15 mouse cellular contexts compared by ENCODE assay signal in the genomic region with DNA sequence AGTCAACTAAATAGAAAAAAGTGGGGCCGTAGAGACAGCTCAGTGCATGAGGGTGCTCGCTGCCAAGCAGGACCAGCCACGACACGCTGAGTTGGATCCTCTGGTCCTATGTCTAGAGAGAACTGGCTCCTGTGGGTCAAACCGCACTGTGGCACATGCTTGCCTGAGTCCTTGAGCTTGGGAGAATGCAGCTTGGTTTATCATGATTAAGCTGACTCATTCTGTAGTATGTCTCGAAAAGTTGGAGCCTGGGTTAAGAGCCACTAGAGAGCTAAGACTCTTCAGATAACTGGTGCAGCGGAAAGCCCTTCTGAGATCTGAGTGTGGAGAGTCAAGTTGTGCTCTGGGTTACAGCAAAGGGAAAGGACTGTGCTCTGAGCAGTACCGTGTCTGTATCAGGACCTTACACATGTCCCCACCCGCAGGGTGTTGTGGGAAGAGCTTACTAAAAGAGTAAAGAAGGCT. TPM values are rescaled to one million over a fixed set of nuclear protein-coding genes. Genes with fewer than 3 reads are reported as not detected.
DNase-seq lines count a peak whose midpoint lies in the region; ATAC-seq and TF ChIP-seq lines count a peak whose summit lies in the region.
"Had no signal": no experiment of that assay in that cellular context is flagged by ENCODE, and none has a peak within 500 bp of the region (broad histone marks: within the 10 kb centered on the region; RNA-seq: fewer than 3 reads in every experiment).

No protein-coding gene starts in this region.

- H3K9ac ChIP-seq in embryonic facial prominence, embryonic 14.5 days (ENCODE audit: low read depth, low read length): 0 out of 2 replicates have a peak overlapping the region, but pooled peaks have one; percentile 11
- H3K9ac ChIP-seq in lung, embryonic 14.5 days: no peak overlapping the region
- H3K9ac ChIP-seq: forebrain, embryonic 12.5 days had no signal

- peaks cover 4% of the 10 kb centered on the region; the same call in 1 of the 2 replicates for H3K9me3 ChIP-seq in embryonic facial prominence, embryonic 14.5 days (ENCODE audit: control insufficient read depth, low read length)
- H3K9me3 ChIP-seq in embryonic facial prominence, embryonic 10.5 days: no peaks in the 10 kb centered on the region
- H3K9me3 ChIP-seq in lung, embryonic 14.5 days (ENCODE audit: low read depth, low read length): no peaks in the 10 kb centered on the region
- peaks cover 2% of the 10 kb centered on the region; the same call in 1 of the 2 replicates for H3K9me3 ChIP-seq in hindbrain, embryonic 10.5 days
- H3K9me3 ChIP-seq in forebrain, embryonic 10.5 days: no peaks in the 10 kb centered on the region
- H3K9me3 ChIP-seq: forebrain, embryonic 12.5 days; heart, embryonic 10.5 days had no signal

- H3K36me3 ChIP-seq in embryonic facial prominence, embryonic 14.5 days (ENCODE audit: control insufficient read depth, insufficient read depth, low read length): peaks cover 25% of the 10 kb centered on the region; the same call in 1 of the 2 replicates
- H3K36me3 ChIP-seq in embryonic facial prominence, embryonic 10.5 days (replicated peaks): no peaks in the 10 kb centered on the region
- H3K36me3 ChIP-seq in lung, embryonic 14.5 days (ENCODE audit: insufficient read depth): no peaks in the 10 kb centered on the region
- no peaks in the 10 kb centered on the region for H3K36me3 ChIP-seq in hindbrain, embryonic 10.5 days
- H3K36me3 ChIP-seq in forebrain, embryonic 10.5 days (replicated peaks): no peaks in the 10 kb centered on the region
- H3K36me3 ChIP-seq: forebrain, embryonic 12.5 days had no signal

- H3K4me3 ChIP-seq in embryonic facial prominence, embryonic 14.5 days (ENCODE audit: low read depth, low read length): no peak overlapping the region
- H3K4me3 ChIP-seq in embryonic facial prominence, embryonic 10.5 days: no peak overlapping the region
- no peak overlapping the region for H3K4me3 ChIP-seq in lung, embryonic 14.5 days (ENCODE audit: low read depth, low read length)
- H3K4me3 ChIP-seq in hindbrain, embryonic 10.5 days: no peak overlapping the region
- H3K4me3 ChIP-seq in forebrain, embryonic 10.5 days: no peak overlapping the region
- H3K4me3 ChIP-seq: forebrain, embryonic 12.5 days; gastrocnemius, adult 2 months; heart, embryonic 10.5 days had no signal

- H3K27me3 ChIP-seq in embryonic facial prominence, embryonic 14.5 days (replicated peaks; ENCODE audit: control insufficient read depth, insufficient read depth, low read length): no peaks in the 10 kb centered on the region
- H3K27me3 ChIP-seq in embryonic facial prominence, embryonic 10.5 days (replicated peaks; ENCODE audit: low read depth, poor library complexity, severe bottlenecking): no peaks in the 10 kb centered on the region
- no peaks in the 10 kb centered on the region for H3K27me3 ChIP-seq in lung, embryonic 14.5 days (ENCODE audit: insufficient read depth, low read length)
- H3K27me3 ChIP-seq in hindbrain, embryonic 10.5 days (ENCODE audit: insufficient read depth, poor library complexity, severe bottlenecking): no peaks in the 10 kb centered on the region
- no peaks in the 10 kb centered on the region for H3K27me3 ChIP-seq in forebrain, embryonic 10.5 days (ENCODE audit: poor library complexity, severe bottlenecking)
- H3K27me3 ChIP-seq: forebrain, embryonic 12.5 days had no signal

- no peak for TF ChIP-seq CTCF in lung, embryonic 14.5 days (IDR thresholded peaks at IDR 0.05; ENCODE audit: low read depth)

- WGBS in embryonic facial prominence, embryonic 14.5 days: 87% methylated on average over 9 of the region's 9 CpGs
- 91% methylated on average over 9 of the region's 9 CpGs for WGBS in embryonic facial prominence, embryonic 10.5 days
- 68% methylated on average over 9 of the region's 9 CpGs for WGBS in lung, embryonic 14.5 days
- WGBS in hindbrain, embryonic 10.5 days: 90% methylated on average over 9 of the region's 9 CpGs
- WGBS in forebrain, embryonic 10.5 days: 92% methylated on average over 9 of the region's 9 CpGs

- no peak for ATAC-seq in embryonic facial prominence, embryonic 14.5 days (ENCODE audit: low read depth)
- ATAC-seq in lung, embryonic 14.5 days (ENCODE audit: insufficient read depth): peak; percentile 84
- ATAC-seq: hindbrain, postnatal 0 days had no signal

- H3K4me2 ChIP-seq in embryonic facial prominence, embryonic 14.5 days (ENCODE audit: low read depth, low read length): no peak overlapping the region
- no peak overlapping the region for H3K4me2 ChIP-seq in lung, embryonic 14.5 days
- H3K4me2 ChIP-seq: forebrain, embryonic 12.5 days had no signal

- no peaks in the 10 kb centered on the region for H3K4me1 ChIP-seq in embryonic facial prominence, embryonic 14.5 days (ENCODE audit: control insufficient read depth, insufficient read depth, low read length)
- H3K4me1 ChIP-seq in embryonic facial prominence, embryonic 10.5 days: no peaks in the 10 kb centered on the region
- no peaks in the 10 kb centered on the region for H3K4me1 ChIP-seq in lung, embryonic 14.5 days (ENCODE audit: insufficient read depth)
- no peaks in the 10 kb centered on the region for H3K4me1 ChIP-seq in hindbrain, embryonic 10.5 days (replicated peaks)
- no peaks in the 10 kb centered on the region for H3K4me1 ChIP-seq in forebrain, embryonic 10.5 days
- H3K4me1 ChIP-seq: forebrain, embryonic 12.5 days had no signal

- no peak overlapping the region for H3K27ac ChIP-seq in embryonic facial prominence, embryonic 14.5 days (replicated peaks; ENCODE audit: low read depth, low read length)
- no peak overlapping the region for H3K27ac ChIP-seq in embryonic facial prominence, embryonic 10.5 days (replicated peaks)
- 0 out of 2 replicates have a peak overlapping the region, but pooled peaks have one; percentile 61 for H3K27ac ChIP-seq in lung, embryonic 14.5 days (ENCODE audit: low read depth)
- no peak overlapping the region for H3K27ac ChIP-seq in hindbrain, embryonic 10.5 days
- H3K27ac ChIP-seq in forebrain, embryonic 10.5 days: no peak overlapping the region
- H3K27ac ChIP-seq: forebrain, embryonic 12.5 days; gastrocnemius, adult 2 months; heart, embryonic 10.5 days; hindbrain, postnatal 0 days; kidney, postnatal 0 days; macrophage had no signal

- no peak for DNase-seq in embryonic facial prominence, embryonic 14.5 days (ENCODE audit: low spot score)
- no peak for DNase-seq in embryonic facial prominence, embryonic 10.5 days (ENCODE audit: low spot score)
- peak; percentile 88 for DNase-seq in 416B (ENCODE audit: low read depth)
- peak; percentile 79 for DNase-seq in c-Kit-negative CD71-positive TER-119-positive erythroid progenitor cells, embryonic 14.5 days (ENCODE audit: low read depth, low spot score)
- DNase-seq in lung, embryonic 14.5 days: peak; percentile 66
- DNase-seq in hindbrain, embryonic 10.5 days (ENCODE audit: low spot score): no peak
- DNase-seq in kidney, adult 18-20 months: no peak
- no peak for DNase-seq in forebrain, embryonic 10.5 days (ENCODE audit: extremely low spot score, low spot score)
- DNase-seq: cerebellum, postnatal 10 days; gastrocnemius, adult 2 months had no signal

RNA-seq across cellular contexts. Expression of a gene that starts 16.4 kb away (rescaled TPM):
- 4.5 and 4.6 TPM in 2 replicates for polyA plus RNA-seq in embryonic facial prominence, embryonic 14.5 days (2014; fragmentation: Nextera tagmentation; extraction: Ambion mirVana)
- 0.52 and 0.83 TPM in 2 replicates for polyA plus RNA-seq in embryonic facial prominence, embryonic 10.5 days (2016; fragmentation: Nextera tagmentation; extraction: Ambion mirVana)
- polyA plus RNA-seq in lung, embryonic 14.5 days (2014; fragmentation: Nextera tagmentation; extraction: Ambion mirVana): 1.2 and 1.3 TPM in 2 replicates
- polyA plus RNA-seq in hindbrain, embryonic 10.5 days (2016; fragmentation: Nextera tagmentation; extraction: Ambion mirVana): 0.32 and 0.67 TPM in 2 replicates
- polyA plus RNA-seq in forebrain, embryonic 10.5 days (2016; fragmentation: Nextera tagmentation; extraction: Ambion mirVana): 0.25 and 0.27 TPM in 2 replicates

Comparison
In these comparisons a context has a peak if more than half of its experiments do, and no peak if none do; other contexts are left out.
1. DNase-seq: peak in 416B (single experiment), c-Kit-negative CD71-positive TER-119-positive erythroid progenitor cells, embryonic 14.5 days (single experiment) and lung, embryonic 14.5 days (single experiment); none in embryonic facial prominence, embryonic 14.5 days (single experiment), embryonic facial prominence, embryonic 10.5 days (single experiment), hindbrain, embryonic 10.5 days (single experiment), kidney, adult 18-20 months (single experiment) and forebrain, embryonic 10.5 days (single experiment).